Mouse (Mus musculus) CD4-positive, CD25-positive, alpha-beta regulatory T cell, adult 4 months (primary cell): ENCODE results near the gene Gm49486. TPM values are rescaled to one million over a fixed set of nuclear protein-coding genes. Genes with fewer than 3 reads are reported as not detected.

Source experiments
- polyA plus RNA-seq, 2 experiments: library from polyadenylated mRNA; unstranded; fragments of 100-300 nt; shearing (Covaris generic); gene quantifications; one replicate each; pipeline ENCODE4 v1.2.1; 2017

The Gm49486 gene
- polyA plus RNA-seq, 2 experiments from 2014 or later: 0.52 TPM; not detected in 1

Other genes starting within 250 kb of the Gm49486 start
- 10 to 100 TPM; 20.7 to 33.3 TPM for gene H1f0, start 200.9 kb upstream of the Gm49486 start, polyA plus RNA-seq
- gene Galr3, start 187.5 kb upstream of the Gm49486 start, polyA plus RNA-seq: not detected
- gene Ankrd54, start 166.5 kb upstream of the Gm49486 start, polyA plus RNA-seq: 1 to 10 TPM; 3.5 to 9.6 TPM
- gene Eif3l, start 154.2 kb upstream of the Gm49486 start, polyA plus RNA-seq: 100 to 1,000 TPM; 224 to 263 TPM
- gene Micall1, start 120.5 kb upstream of the Gm49486 start, polyA plus RNA-seq: 10 to 100 TPM; 11.8 to 22.1 TPM
- gene Polr2f, start 88.4 kb upstream of the Gm49486 start, polyA plus RNA-seq: 100 to 1,000 TPM in 1 of 2 experiments, 10 to 100 TPM in 1; 92.3 to 119 TPM
- gene 1700088E04Rik, start 88.1 kb upstream of the Gm49486 start, polyA plus RNA-seq: 10 to 100 TPM in 1 of 2 experiments, 1 to 10 TPM in 1; 4.1 to 10.1 TPM
- gene Sox10, start 64.2 kb upstream of the Gm49486 start, polyA plus RNA-seq: not detected
- 10 to 100 TPM in 1 of 2 experiments, 1 to 10 TPM in 1; 6.0 to 10.5 TPM for gene Pick1, start 218 bp upstream of the Gm49486 start, polyA plus RNA-seq
- not detected for gene Slc16a8, start 25.4 kb downstream of the Gm49486 start, polyA plus RNA-seq
- not detected for gene Baiap2l2, start 56.1 kb downstream of the Gm49486 start, polyA plus RNA-seq
- 10 to 100 TPM; 12.1 to 19.9 TPM for gene Pla2g6, start 99.0 kb downstream of the Gm49486 start, polyA plus RNA-seq
- 1 to 10 TPM; 1.3 to 1.9 TPM for gene Maff, start 117.2 kb downstream of the Gm49486 start, polyA plus RNA-seq
- 10 to 100 TPM in 1 of 2 experiments, 1 to 10 TPM in 1; 9.6 to 12.5 TPM for gene Tmem184b, start 174.2 kb downstream of the Gm49486 start, polyA plus RNA-seq
- 1 to 10 TPM; 3.1 to 6.2 TPM for gene Csnk1e, start 226.2 kb downstream of the Gm49486 start, polyA plus RNA-seq